Mouse (Mus musculus): Measurements from ENCODE around the gene Adra1b. TPM values are rescaled to one million over a fixed set of nuclear protein-coding genes. Genes with fewer than 3 reads are reported as not detected.

The Adra1b gene
- polyA plus RNA-seq, 1 experiment from 2014 or later = 6.0 TPM

DNA sequence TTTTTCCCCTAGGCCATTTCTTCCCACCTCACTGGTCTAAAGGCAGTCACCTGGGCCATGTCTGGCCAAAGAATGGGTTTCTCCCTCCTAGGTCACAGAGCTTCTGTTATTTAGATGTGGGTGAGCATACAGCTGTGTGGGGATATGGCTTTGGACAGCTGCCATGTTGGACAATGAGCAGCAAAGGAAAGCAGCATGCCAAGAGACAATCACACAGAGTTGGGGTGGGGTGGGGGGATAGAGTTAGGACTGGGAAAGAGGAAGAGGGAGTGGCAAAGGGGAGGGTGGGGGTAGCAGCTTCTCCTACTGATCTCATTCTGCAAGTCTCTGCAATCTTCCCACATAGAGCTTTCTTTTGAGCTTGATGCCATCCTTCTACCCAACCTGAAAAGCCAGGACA lies 13.4 kb downstream of the Adra1b start:
- no peaks in the 10 kb centered on the region for H3K27me3 ChIP-seq (ENCODE audit: control insufficient read depth, insufficient read depth, low read length)
- ATAC-seq (replicated peaks; ENCODE audit: extremely low read depth, insufficient read depth, low FRiP score) = no peak
- H3K4me3 ChIP-seq (ENCODE audit: low read length) = no peak overlapping the region
- H3K27ac ChIP-seq (ENCODE audit: low read length) = no peak overlapping the region
- no peaks in the 10 kb centered on the region for H3K9me3 ChIP-seq (replicated peaks; ENCODE audit: control insufficient read depth, low read length)
- H3K9ac ChIP-seq (ENCODE audit: low read length) = no peak overlapping the region
- H3K4me1 ChIP-seq (ENCODE audit: control insufficient read depth, insufficient read depth, low read length) = peaks cover 26% of the 10 kb centered on the region
- H3K36me3 ChIP-seq (ENCODE audit: control insufficient read depth, insufficient read depth) = no peaks in the 10 kb centered on the region
- no peak overlapping the region for H3K4me2 ChIP-seq (ENCODE audit: low read depth, low read length)

DNA sequence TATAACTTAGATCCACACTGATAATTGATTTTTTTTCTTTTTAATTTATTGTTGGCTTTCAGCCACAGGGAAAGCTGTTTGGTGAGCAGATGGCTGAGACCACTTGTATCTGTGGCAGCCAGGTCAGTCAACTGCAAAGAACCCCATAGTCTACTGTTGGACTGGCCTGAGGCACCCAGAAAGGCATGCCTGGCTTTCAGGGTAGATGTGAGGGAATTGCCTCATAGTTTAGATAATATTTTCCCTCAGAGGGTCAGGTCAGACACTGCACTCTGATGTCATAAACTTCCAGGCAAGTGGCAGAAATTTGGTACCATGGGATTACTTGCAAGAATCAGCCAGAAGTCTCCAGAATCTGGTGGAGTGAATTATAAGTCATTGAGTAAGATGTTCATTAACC lies 16.5 kb downstream of the Adra1b start:
- Histone ChIP-seq H3K4me2 (ENCODE audit: low read depth, low read length) (no peak overlapping the region), H3K9ac (ENCODE audit: low read length) (no peak overlapping the region), H3K27me3 (ENCODE audit: control insufficient read depth, insufficient read depth, low read length) (no peaks in the 10 kb centered on the region), H3K4me1 (ENCODE audit: control insufficient read depth, insufficient read depth, low read length) (peaks cover 12% of the 10 kb centered on the region), H3K36me3 (ENCODE audit: control insufficient read depth, insufficient read depth) (no peaks in the 10 kb centered on the region), H3K4me3 (ENCODE audit: low read length) (no peak overlapping the region), H3K27ac (ENCODE audit: low read length) (no peak overlapping the region), H3K9me3 (replicated peaks; ENCODE audit: control insufficient read depth, low read length) (no peaks in the 10 kb centered on the region)
- no peak for ATAC-seq (replicated peaks; ENCODE audit: extremely low read depth, insufficient read depth, low FRiP score)

DNA sequence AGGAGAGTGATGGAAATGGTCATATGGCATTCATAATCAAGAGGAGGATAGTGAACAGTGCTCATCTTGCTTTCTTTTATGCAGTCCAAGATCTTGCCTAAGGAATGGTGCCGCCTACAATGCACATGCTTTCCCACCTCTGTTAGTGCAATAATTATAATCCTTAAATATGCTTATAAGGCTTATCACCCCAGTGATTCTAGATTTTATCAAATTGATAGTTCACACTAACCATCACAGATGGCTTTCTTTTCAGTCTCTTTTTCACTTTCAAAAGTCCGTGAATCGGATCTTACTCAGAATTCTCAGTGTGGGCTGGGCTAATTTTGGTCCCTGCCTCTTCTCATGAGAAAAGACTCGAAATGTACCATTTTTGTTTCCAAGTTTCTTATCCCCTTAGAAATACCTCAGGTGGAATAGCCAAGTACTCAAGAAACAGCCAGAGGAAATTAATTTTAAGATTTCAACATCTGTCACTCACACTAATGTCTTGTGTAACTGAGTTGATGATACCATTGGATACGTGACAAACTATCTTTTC lies 17.3 kb downstream of the Adra1b start:
- H3K4me2 ChIP-seq (ENCODE audit: low read depth, low read length) = no peak overlapping the region
- 82% methylated on average over 5 of the region's 5 CpGs for WGBS
- peaks cover 6% of the 10 kb centered on the region; the same call in 1 of the 2 replicates for H3K4me1 ChIP-seq (ENCODE audit: control insufficient read depth, insufficient read depth, low read length)
- no peak overlapping the region for H3K27ac ChIP-seq (ENCODE audit: low read length)
- no peak overlapping the region for H3K4me3 ChIP-seq (ENCODE audit: low read length)
- H3K27me3 ChIP-seq (ENCODE audit: control insufficient read depth, insufficient read depth, low read length) = no peaks in the 10 kb centered on the region
- ATAC-seq (replicated peaks; ENCODE audit: extremely low read depth, insufficient read depth, low FRiP score) = no peak
- H3K9ac ChIP-seq (ENCODE audit: low read length) = no peak overlapping the region
- H3K9me3 ChIP-seq (replicated peaks; ENCODE audit: control insufficient read depth, low read length) = no peaks in the 10 kb centered on the region
- H3K36me3 ChIP-seq (ENCODE audit: control insufficient read depth, insufficient read depth) = no peaks in the 10 kb centered on the region

DNA sequence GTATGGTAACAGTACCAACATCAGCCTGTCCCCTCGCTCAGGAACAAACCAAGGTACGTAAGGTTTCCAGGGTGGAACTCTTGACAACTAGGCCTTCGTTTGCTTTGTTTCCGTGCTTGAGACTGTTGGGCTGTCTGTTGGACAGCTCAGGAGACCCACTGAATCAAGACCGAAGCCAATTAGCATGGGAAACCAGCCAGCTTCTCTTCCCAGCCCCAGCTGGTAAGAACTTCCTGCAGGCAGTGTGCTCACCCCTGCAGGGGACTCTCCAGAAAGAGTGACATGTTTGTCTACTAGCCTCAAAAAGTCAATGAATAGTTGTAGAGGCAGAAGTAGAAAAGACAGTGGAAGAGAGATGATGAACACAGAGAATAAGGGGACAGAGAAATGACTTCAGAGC lies 23.8 kb downstream of the Adra1b start:
- Histone ChIP-seq H3K27me3 (ENCODE audit: control insufficient read depth, insufficient read depth, low read length) (no peaks in the 10 kb centered on the region), H3K4me2 (ENCODE audit: low read depth, low read length) (no peak overlapping the region), H3K4me1 (ENCODE audit: control insufficient read depth, insufficient read depth, low read length) (no peaks in the 10 kb centered on the region), H3K9me3 (replicated peaks; ENCODE audit: control insufficient read depth, low read length) (no peaks in the 10 kb centered on the region), H3K27ac (ENCODE audit: low read length) (no peak overlapping the region), H3K4me3 (ENCODE audit: low read length) (no peak overlapping the region), H3K36me3 (ENCODE audit: control insufficient read depth, insufficient read depth) (no peaks in the 10 kb centered on the region), H3K9ac (ENCODE audit: low read length) (no peak overlapping the region)
- WGBS = 64% methylated on average over 5 of the region's 5 CpGs
- ATAC-seq (replicated peaks; ENCODE audit: extremely low read depth, insufficient read depth, low FRiP score) = no peak

GRCm38 (mm10) chr11:43867721-43868281 lies 33.2 kb downstream of the Adra1b start:
- H3K9me3 ChIP-seq (replicated peaks; ENCODE audit: control insufficient read depth, low read length) = no peaks in the 10 kb centered on the region
- H3K4me3 ChIP-seq (ENCODE audit: low read length) = no peak overlapping the region
- 0 out of 2 replicates have a peak overlapping the region, but pooled peaks have one; percentile 1 for H3K9ac ChIP-seq (ENCODE audit: low read length)
- H3K27ac ChIP-seq (ENCODE audit: low read length) = peak overlapping the region; percentile 84
- H3K4me1 ChIP-seq (ENCODE audit: control insufficient read depth, insufficient read depth, low read length) = peaks cover 18% of the 10 kb centered on the region
- 27% methylated on average over 4 of the region's 4 CpGs for WGBS
- no peaks in the 10 kb centered on the region for H3K27me3 ChIP-seq (ENCODE audit: control insufficient read depth, insufficient read depth, low read length)
- peak overlapping the region; percentile 8; the same call in 1 of the 2 replicates for H3K4me2 ChIP-seq (ENCODE audit: low read depth, low read length)
- no peaks in the 10 kb centered on the region for H3K36me3 ChIP-seq (ENCODE audit: control insufficient read depth, insufficient read depth)
- ATAC-seq (replicated peaks; ENCODE audit: extremely low read depth, insufficient read depth, low FRiP score) = peak; percentile 80

DNA sequence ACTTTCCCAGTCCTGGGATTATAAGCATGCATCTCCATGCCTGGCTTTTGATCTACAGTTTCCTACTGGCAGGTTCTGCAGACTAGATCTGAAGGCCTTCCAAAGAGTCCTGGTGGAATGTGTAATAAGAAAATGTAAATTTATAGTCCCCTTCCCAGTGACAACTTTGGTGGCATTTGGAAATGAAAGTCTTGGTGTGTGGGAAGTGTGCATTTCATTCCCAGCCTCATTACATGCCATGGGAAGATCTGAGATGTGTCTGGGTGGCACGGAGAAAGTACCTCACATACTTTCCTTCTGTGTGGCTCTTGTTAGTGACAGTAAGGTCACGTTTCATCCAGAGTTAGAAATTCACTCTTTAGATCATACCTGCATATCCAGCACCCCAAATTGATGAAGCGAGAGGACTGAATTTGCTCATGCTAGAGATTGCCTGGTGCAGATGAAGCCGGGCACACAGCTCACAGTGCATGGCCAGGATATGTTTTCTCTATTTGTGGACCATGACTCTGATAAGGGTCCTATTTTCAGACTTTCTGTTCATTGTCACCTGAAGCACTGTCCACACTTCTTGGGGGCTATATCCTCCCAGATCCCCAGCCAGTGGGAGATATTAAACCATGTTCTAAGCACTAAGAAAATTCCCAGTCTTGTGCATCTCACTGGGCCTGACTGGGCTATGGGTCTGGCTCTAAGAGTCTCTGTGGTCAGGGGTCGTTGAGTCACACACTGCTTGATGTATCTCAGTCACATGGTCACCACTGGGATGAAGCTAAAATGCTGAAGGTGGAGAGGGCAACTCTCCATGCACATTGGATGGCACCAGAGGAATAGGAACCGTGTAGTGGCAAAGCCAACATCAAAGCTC lies 35.5 kb downstream of the Adra1b start:
- Histone ChIP-seq H3K27me3 (ENCODE audit: control insufficient read depth, insufficient read depth, low read length) (no peaks in the 10 kb centered on the region), H3K4me1 (ENCODE audit: control insufficient read depth, insufficient read depth, low read length) (peaks cover 18% of the 10 kb centered on the region), H3K36me3 (ENCODE audit: control insufficient read depth, insufficient read depth) (no peaks in the 10 kb centered on the region), H3K4me3 (ENCODE audit: low read length) (no peak overlapping the region), H3K27ac (ENCODE audit: low read length) (peak overlapping the region; percentile 91), H3K9me3 (replicated peaks; ENCODE audit: control insufficient read depth, low read length) (no peaks in the 10 kb centered on the region), H3K4me2 (ENCODE audit: low read depth, low read length) (peak overlapping the region; percentile 24), H3K9ac (ENCODE audit: low read length) (peak overlapping the region; percentile 26; the same call in 1 of the 2 replicates)
- 47% methylated on average over 6 of the region's 6 CpGs for WGBS
- peak; percentile 88 for ATAC-seq (replicated peaks; ENCODE audit: extremely low read depth, insufficient read depth, low FRiP score)

DNA sequence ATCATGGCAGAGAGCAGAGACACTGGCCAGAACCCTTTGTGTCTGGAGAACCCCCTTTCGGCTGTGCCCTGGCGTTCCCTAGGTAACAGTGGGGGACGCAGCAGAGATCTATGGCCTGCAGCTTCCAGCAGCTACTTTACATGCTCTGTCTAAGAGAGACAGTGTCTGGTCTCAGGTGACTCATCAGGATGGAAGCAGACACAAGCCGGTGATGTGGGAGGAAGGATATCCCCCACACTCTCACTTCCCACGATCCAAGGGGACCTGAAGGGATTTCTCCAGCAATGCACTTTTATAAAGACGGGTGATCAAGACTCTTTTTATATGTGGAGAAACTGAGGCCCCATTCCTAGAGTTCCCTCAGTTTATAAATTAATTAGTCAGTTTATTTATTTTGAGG lies 48.0 kb downstream of the Adra1b start:
- Histone ChIP-seq H3K9ac (ENCODE audit: low read length) (no peak overlapping the region), H3K9me3 (replicated peaks; ENCODE audit: control insufficient read depth, low read length) (no peaks in the 10 kb centered on the region; the same call in 1 of the 2 replicates), H3K4me1 (ENCODE audit: control insufficient read depth, insufficient read depth, low read length) (peaks cover 4% of the 10 kb centered on the region), H3K4me3 (ENCODE audit: low read length) (no peak overlapping the region), H3K4me2 (ENCODE audit: low read depth, low read length) (no peak overlapping the region), H3K36me3 (ENCODE audit: control insufficient read depth, insufficient read depth) (no peaks in the 10 kb centered on the region), H3K27me3 (ENCODE audit: control insufficient read depth, insufficient read depth, low read length) (no peaks in the 10 kb centered on the region), H3K27ac (ENCODE audit: low read length) (no peak overlapping the region)
- no peak for ATAC-seq (replicated peaks; ENCODE audit: extremely low read depth, insufficient read depth, low FRiP score)
- WGBS = 62% methylated on average over 6 of the region's 6 CpGs

GRCm38 (mm10) chr11:43848056-43848455 lies 53.0 kb downstream of the Adra1b start:
- whole genome bisulfite sequencing = 78% methylated on average over 4 of the region's 4 CpGs
- Histone ChIP-seq H3K4me1 (ENCODE audit: control insufficient read depth, insufficient read depth, low read length) (peaks cover 4% of the 10 kb centered on the region), H3K27ac (ENCODE audit: low read length) (no peak overlapping the region), H3K4me3 (ENCODE audit: low read length) (no peak overlapping the region), H3K27me3 (ENCODE audit: control insufficient read depth, insufficient read depth, low read length) (no peaks in the 10 kb centered on the region), H3K36me3 (ENCODE audit: control insufficient read depth, insufficient read depth) (no peaks in the 10 kb centered on the region), H3K9ac (ENCODE audit: low read length) (no peak overlapping the region), H3K4me2 (ENCODE audit: low read depth, low read length) (no peak overlapping the region), H3K9me3 (replicated peaks; ENCODE audit: control insufficient read depth, low read length) (no peaks in the 10 kb centered on the region)
- no peak for ATAC-seq (replicated peaks; ENCODE audit: extremely low read depth, insufficient read depth, low FRiP score)

DNA sequence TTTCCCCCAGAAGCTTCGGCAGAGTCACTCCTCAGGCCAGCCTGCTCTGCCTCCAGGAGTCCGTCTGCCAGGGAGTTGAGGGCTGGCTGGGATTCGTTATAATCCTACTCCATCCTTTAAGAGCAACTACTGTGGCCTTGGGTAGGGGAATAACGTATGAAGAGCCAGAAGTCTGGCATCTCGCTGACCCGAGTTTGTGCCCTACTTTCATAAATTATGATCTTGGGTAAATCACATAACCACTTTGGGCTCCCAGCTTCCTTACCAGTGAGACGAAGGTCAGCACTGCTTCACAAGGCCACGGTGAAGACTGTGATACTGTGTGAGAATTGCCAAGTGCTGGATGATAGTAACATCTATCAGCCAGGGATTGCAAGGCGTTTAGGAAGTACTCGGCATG lies 59.4 kb downstream of the Adra1b start:
- ATAC-seq (replicated peaks; ENCODE audit: extremely low read depth, insufficient read depth, low FRiP score) = no peak
- 70% methylated on average over 10 of the region's 10 CpGs for WGBS

More for the DNA sequence above, 59.4 kb downstream of the Adra1b start:
- Histone ChIP-seq H3K9ac (ENCODE audit: low read length) (no peak overlapping the region), H3K9me3 (replicated peaks; ENCODE audit: control insufficient read depth, low read length) (no peaks in the 10 kb centered on the region), H3K27ac (ENCODE audit: low read length) (no peak overlapping the region), H3K27me3 (ENCODE audit: control insufficient read depth, insufficient read depth, low read length) (peaks cover 7% of the 10 kb centered on the region; the same call in 1 of the 2 replicates), H3K4me2 (ENCODE audit: low read depth, low read length) (no peak overlapping the region), H3K36me3 (ENCODE audit: control insufficient read depth, insufficient read depth) (no peaks in the 10 kb centered on the region), H3K4me3 (ENCODE audit: low read length) (no peak overlapping the region), H3K4me1 (ENCODE audit: control insufficient read depth, insufficient read depth, low read length) (peaks cover 4% of the 10 kb centered on the region; the same call in 1 of the 2 replicates)

All from heart, embryonic 16.5 days (tissue).